In the genomic region with DNA sequence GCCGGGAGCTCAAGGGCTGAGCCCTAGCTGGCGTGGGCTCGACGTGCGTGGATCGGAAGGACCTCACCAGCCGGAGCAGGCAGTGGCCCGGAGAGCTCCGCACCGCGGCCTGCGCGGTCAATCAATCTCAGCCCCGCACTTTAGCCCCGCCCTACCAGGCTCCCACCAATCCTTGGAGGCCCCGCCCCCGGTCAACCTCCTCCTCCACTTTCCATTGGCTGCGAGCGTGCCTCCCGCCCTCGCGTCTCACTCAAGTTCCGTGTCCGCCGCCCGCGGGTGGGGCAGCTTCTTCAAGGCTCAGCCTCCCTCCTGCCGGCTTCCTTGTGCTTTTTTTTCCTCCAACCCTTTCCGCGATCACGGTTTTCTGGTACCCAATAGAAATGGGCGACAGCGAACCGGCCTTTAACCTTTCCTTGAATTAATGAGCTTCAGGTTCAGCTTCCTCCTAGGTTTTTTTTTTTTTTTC, we compare ENCODE assay signal across 8 mouse cellular contexts. TPM values are rescaled to one million over a fixed set of nuclear protein-coding genes. Genes with fewer than 3 reads are reported as not detected.
A peak's percentile ranks its signal among the peaks of the same experiment; 100 is the strongest.
DNase-seq lines count a peak whose midpoint lies in the region; ATAC-seq lines count a peak whose summit lies in the region.

No protein-coding gene starts in this region.

- peak; percentile 93 for ATAC-seq in megakaryocyte, adult 5-6 weeks (ENCODE audit: poor library complexity, severe bottlenecking)

- DNase-seq in ZHBTc4 (ENCODE audit: low read depth, low spot score), result peak; percentile 99
- DNase-seq in cerebellum, postnatal 4 days (ENCODE audit: low spot score in 2 of 2), result peak; percentile 97 to 98
- DNase-seq in gastrocnemius, adult 8-10 months (ENCODE audit: low spot score in 2 of 2), result peak; percentile 99
- DNase-seq in induced T-regulatory cell, adult 2 months (ENCODE audit: low read depth), result peak; percentile 97
- peak; percentile 95 to 99 for DNase-seq in left cerebral cortex, adult 8-10 months (ENCODE audit: low spot score in 2 of 2)
- DNase-seq in right cerebral cortex, adult 18-20 months, result peak; percentile 99
- peak; percentile 97 for DNase-seq in urinary bladder, adult 2 months (ENCODE audit: low spot score)

RNA-seq across cellular contexts. Expression of gene Rgmb, which starts 4.4 kb away (rescaled TPM):
- 10 to 100 TPM; 36.9 to 46.0 (median 41.8) TPM for total RNA-seq in gastrocnemius, adult 8-10 months (2022)
- 10 to 100 TPM; 52.7 to 71.1 (median 66.7) TPM for total RNA-seq in left cerebral cortex, adult 8-10 months (2022)
- 3.4 and 3.8 TPM in 2 replicates for total RNA-seq in megakaryocyte, adult 5-6 weeks (2015)
- 1.7 and 2.3 TPM in 2 replicates for total RNA-seq in megakaryocyte, adult 5-6 weeks (2017)
- polyA plus RNA-seq in urinary bladder, adult 2 months (2012; rRNA removed), result 47.3 and 61.1 TPM in 2 replicates

Comparison
In these comparisons a context has a peak if more than half of its experiments do, and no peak if none do; other contexts are left out.
1. Peak in every context shown above with its lines: DNase-seq and ATAC-seq.
2. RNA of gene Rgmb, which starts 4.4 kb away (total RNA-seq): 52.7 to 71.1 TPM in left cerebral cortex, adult 8-10 months and 36.9 to 46.0 TPM in gastrocnemius, adult 8-10 months; 1.7 to 3.8 TPM in megakaryocyte, adult 5-6 weeks; every median in the first group is over 4 times any median in the second.